In genomic region chr11:107592575-107592974, GRCm38 (mm10) we compare ENCODE assay signal across 22 mouse cellular contexts. TPM values are rescaled to one million over a fixed set of nuclear protein-coding genes. Genes with fewer than 3 reads are reported as not detected.
DNase-seq lines count a peak whose midpoint lies in the region; ATAC-seq and TF ChIP-seq lines count a peak whose summit lies in the region.
"Had no signal": no experiment of that assay in that cellular context is flagged by ENCODE, and none has a peak within 500 bp of the region (broad histone marks: within the 10 kb centered on the region; RNA-seq: fewer than 3 reads in every experiment).

No protein-coding gene starts in this region.

- ATAC-seq in lung, embryonic 16.5 days (ENCODE audit: low read depth), result peak; percentile 49; the same call in 1 of the 2 replicates
- ATAC-seq: forebrain, embryonic 15.5 days; intestine, embryonic 15.5 days; midbrain, embryonic 16.5 days had no signal

- H3K27me3 ChIP-seq in lung, embryonic 16.5 days (ENCODE audit: control insufficient read depth, insufficient read depth, low read depth, low read length), result no peaks in the 10 kb centered on the region
- H3K27me3 ChIP-seq: embryonic facial prominence, embryonic 13.5 days; forebrain, embryonic 15.5 days; heart, embryonic 12.5 days; hindbrain, embryonic 13.5 days; intestine, embryonic 15.5 days had no signal

- peak; percentile 25 for DNase-seq in gastrocnemius, adult 2 months
- DNase-seq in gastrocnemius, postnatal 36 days, result no peak
- no peak for DNase-seq in lung, postnatal 25 days (ENCODE audit: low spot score)
- peak; percentile 54 for DNase-seq in brain, adult 2 months (ENCODE audit: low read depth, low spot score)
- DNase-seq in cerebellum, adult 9-10 months, result peak; percentile 36
- DNase-seq in urinary bladder, postnatal 4 days (ENCODE audit: low spot score in 2 of 2), result no peak
- no peak for DNase-seq in left cerebral cortex, postnatal 14 days (ENCODE audit: low spot score in 2 of 2)
- DNase-seq: adrenal gland, postnatal 25 days; heart, postnatal 14 days; lung, adult 2 months; right cerebral cortex, postnatal 25 days; thymus, adult 18-20 months had no signal

- H3K4me2 ChIP-seq in lung, embryonic 16.5 days (ENCODE audit: low read depth, low read length), result no peak overlapping the region
- H3K4me2 ChIP-seq: embryonic facial prominence, embryonic 13.5 days; forebrain, embryonic 15.5 days; heart, embryonic 12.5 days; hindbrain, embryonic 13.5 days; intestine, embryonic 15.5 days; liver, embryonic 11.5 days had no signal

- H3K4me1 ChIP-seq in lung, embryonic 16.5 days (replicated peaks; ENCODE audit: control insufficient read depth, insufficient read depth, low read length), result no peaks in the 10 kb centered on the region
- H3K4me1 ChIP-seq: embryonic facial prominence, embryonic 13.5 days; forebrain, embryonic 15.5 days; heart, embryonic 12.5 days; hindbrain, embryonic 13.5 days; intestine, embryonic 15.5 days had no signal

- intact Hi-C loops in gastrocnemius, adult 2 months (cut with DNase I), result loop anchor here (5.0 kb wide), 1 partner anchor 80 kb away; no protein-coding TSS in a partner anchor
- intact Hi-C loops in gastrocnemius, postnatal 36 days (cut with DNase I), result no loop called here
- intact Hi-C loops in left cerebral cortex, postnatal 14 days (cut with DNase I), result no loop called here

- H3K4me3 ChIP-seq in gastrocnemius, adult 2 months, result no peak overlapping the region
- H3K4me3 ChIP-seq in lung, embryonic 16.5 days (ENCODE audit: low read length), result no peak overlapping the region
- H3K4me3 ChIP-seq: embryonic facial prominence, embryonic 13.5 days; forebrain, embryonic 15.5 days; heart, embryonic 12.5 days; hindbrain, embryonic 13.5 days; intestine, embryonic 15.5 days had no signal

- H3K9me3 ChIP-seq in lung, embryonic 16.5 days (ENCODE audit: control insufficient read depth, low read length), result no peaks in the 10 kb centered on the region
- H3K9me3 ChIP-seq: embryonic facial prominence, embryonic 13.5 days; forebrain, embryonic 15.5 days; G1E; heart, embryonic 12.5 days; hindbrain, embryonic 13.5 days; intestine, embryonic 15.5 days had no signal

- H3K9ac ChIP-seq in lung, embryonic 16.5 days (ENCODE audit: low read length), result no peak overlapping the region
- H3K9ac ChIP-seq: embryonic facial prominence, embryonic 13.5 days; forebrain, embryonic 15.5 days; heart, embryonic 12.5 days; hindbrain, embryonic 13.5 days; intestine, embryonic 15.5 days had no signal

- peaks cover 12% of the 10 kb centered on the region for H3K36me3 ChIP-seq in lung, embryonic 16.5 days (ENCODE audit: control insufficient read depth, insufficient read depth, low read length)

- no peak for TF ChIP-seq CTCF in gastrocnemius, adult 2 months (IDR thresholded peaks at IDR 0.05)

- 76% methylated on average over 5 of the region's 5 CpGs for WGBS in lung, embryonic 16.5 days

- H3K27ac ChIP-seq in gastrocnemius, adult 2 months, result no peak overlapping the region
- no peak overlapping the region for H3K27ac ChIP-seq in lung, embryonic 16.5 days (ENCODE audit: low read length)
- H3K27ac ChIP-seq: embryonic facial prominence, embryonic 13.5 days; forebrain, embryonic 15.5 days; hindbrain, embryonic 13.5 days; intestine, embryonic 15.5 days; kidney, postnatal 0 days had no signal

RNA-seq across cellular contexts. Expression of gene Helz, which starts 44.8 kb away (rescaled TPM):
- 10 to 100 TPM; 16.2 to 21.1 TPM for total RNA-seq in gastrocnemius, adult 2 months (2021)
- total RNA-seq in gastrocnemius, postnatal 36 days (2021), result 10 to 100 TPM; 13.9 to 14.2 TPM
- polyA plus RNA-seq in lung, embryonic 16.5 days (2015; fragmentation: Nextera tagmentation; extraction: Ambion mirVana), result 21.3 and 21.4 TPM in 2 replicates
- total RNA-seq in left cerebral cortex, postnatal 14 days (2021), result 10 to 100 TPM; 40.7 to 43.6 TPM

Comparison
In these comparisons a context has a peak if more than half of its experiments do, and no peak if none do; other contexts are left out.
1. DNase-seq: peak in gastrocnemius, adult 2 months (single experiment), brain, adult 2 months (single experiment) and cerebellum, adult 9-10 months (single experiment); none in gastrocnemius, postnatal 36 days (0 of 2), lung, postnatal 25 days (single experiment), urinary bladder, postnatal 4 days (0 of 2) and left cerebral cortex, postnatal 14 days (0 of 2).